Mouse (Mus musculus): Measurements from ENCODE around the gene Mlst8.

- no peak for TF ChIP-seq USF2 (IDR thresholded peaks at IDR 0.05; ENCODE audit: borderline replicate concordance in 1 of 2, insufficient read depth in 1 of 2, low read depth in 1 of 2, low read length in 2 of 2)
- TF ChIP-seq JUND (IDR thresholded peaks at IDR 0.05; ENCODE audit: low read depth, low read length) = no peak
- no peak for TF ChIP-seq POLR2A (IDR thresholded peaks at IDR 0.05; ENCODE audit: control insufficient read depth in 1 of 2, insufficient read depth in 1 of 2, low read depth in 1 of 2, low read length in 2 of 2, poor library complexity in 1 of 2)
- no peak for TF ChIP-seq CHD2 (IDR thresholded peaks at IDR 0.05; ENCODE audit: low read length)
Measured at GRCm38 (mm10) chr17:24463374-24464133, 15.3 kb downstream of the Mlst8 start.

Measured in MEL (cell line).